Mouse (Mus musculus) monocyte, adult 2 months (primary cell): ENCODE data around the gene Serpine2.

ENCODE experiments used
- DNase-seq, 2 experiments: peaks; one replicate each; pipeline ENCODE4 v3.0.0; 2022; ENCODE audit warnings: low spot score in 2 of 2, low read depth in 1 of 2

Gene Serpine2

DNA sequence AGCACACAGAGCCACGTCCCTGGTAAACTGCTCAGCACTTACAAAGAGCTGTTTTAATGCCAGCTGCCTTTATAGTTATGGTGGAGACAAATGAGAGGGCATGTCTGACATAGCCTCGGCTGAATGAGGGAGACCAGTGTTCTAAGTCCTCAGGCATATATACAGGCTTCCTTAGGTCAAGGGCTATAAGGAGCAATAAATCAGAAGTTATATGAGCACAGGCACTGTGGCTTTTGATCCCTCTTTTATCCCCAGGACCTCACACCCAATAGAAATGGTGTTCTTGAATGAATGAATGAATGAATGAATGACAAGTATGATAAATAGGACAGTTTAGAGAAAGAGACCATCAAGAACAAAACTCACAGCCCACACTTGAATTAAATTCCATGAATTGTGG lies 102.0 kb downstream of the Serpine2 start:
- no peak for DNase-seq

DNA sequence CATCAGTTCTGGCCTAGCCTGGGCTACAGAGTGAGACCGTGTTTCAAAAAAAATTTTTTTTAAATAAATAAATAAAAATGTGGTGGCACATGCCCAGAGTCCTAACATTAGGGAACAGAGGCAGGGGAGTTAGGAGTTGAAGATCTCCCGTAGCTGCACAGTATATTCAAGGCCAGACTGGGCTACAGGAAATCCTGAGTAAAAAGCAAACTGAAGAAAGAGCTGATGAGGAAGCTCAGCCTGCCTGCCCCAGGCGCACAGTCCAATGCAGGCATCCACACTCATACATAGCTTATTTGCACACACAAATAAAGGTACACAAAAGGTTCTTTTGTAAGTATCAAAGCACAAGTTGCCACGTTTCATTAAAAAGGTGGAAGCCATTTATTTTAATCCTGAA lies 103.4 kb downstream of the Serpine2 start:
- DNase-seq, result no peak

DNA sequence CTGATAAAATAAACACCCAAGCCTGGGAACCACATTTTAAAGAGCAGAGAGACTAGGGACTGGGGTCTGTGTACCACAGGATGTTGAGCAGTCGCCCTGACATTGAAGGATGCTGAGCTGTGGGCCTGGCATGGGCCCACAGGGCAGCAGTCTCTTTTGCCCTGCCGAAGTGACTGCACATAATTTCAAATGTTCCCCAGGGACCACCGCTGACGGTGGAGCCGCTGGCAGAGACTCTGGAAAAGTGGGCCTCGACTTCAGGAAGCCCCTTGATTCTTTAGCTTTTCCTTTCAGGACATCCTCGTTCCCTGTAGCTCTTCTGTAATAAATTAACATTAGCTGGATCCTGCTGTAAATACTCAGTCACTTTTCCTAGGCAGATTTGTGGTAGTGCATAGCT lies 103.8 kb downstream of the Serpine2 start:
- DNase-seq, result no peak

DNA sequence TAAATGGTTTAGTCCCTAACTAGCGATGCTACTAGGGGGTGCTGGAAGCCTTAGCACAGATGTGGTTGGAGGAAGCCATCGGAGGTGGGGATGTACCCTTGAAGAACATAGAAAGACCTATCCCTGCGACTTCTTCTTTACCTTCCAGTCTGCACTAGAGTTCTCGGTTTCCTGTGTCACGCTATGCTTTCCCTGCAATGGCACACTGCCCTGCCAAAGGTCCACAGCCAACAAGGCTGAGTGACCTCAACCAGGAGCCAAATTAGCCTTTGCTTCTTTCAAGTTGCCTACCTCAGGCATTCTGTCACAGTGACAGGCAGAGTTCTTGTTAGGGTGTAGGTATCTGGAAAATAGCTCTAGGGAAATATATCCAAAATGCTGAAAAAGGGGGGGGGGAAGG lies 104.6 kb downstream of the Serpine2 start:
- DNase-seq, result no peak

DNA sequence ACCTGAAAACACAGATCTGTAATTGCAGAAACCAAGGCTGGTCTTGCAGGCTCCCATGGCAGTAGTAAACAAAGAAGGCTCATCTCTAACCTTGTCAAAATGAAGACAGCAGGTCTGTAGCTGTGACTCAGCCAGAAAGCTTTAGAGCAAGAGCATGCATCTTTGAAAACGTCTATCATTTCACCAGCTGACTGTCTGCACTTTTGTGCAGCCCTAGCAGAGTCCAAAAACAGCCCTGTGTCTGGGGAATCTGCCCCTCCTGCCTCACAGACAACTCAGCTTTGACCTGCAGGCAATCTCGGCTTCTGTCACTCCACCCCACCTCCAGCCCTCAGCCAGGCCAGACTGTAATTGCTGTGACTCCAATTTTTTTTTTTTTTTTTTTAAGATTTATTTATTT lies 105.6 kb downstream of the Serpine2 start:
- no peak for DNase-seq

DNA sequence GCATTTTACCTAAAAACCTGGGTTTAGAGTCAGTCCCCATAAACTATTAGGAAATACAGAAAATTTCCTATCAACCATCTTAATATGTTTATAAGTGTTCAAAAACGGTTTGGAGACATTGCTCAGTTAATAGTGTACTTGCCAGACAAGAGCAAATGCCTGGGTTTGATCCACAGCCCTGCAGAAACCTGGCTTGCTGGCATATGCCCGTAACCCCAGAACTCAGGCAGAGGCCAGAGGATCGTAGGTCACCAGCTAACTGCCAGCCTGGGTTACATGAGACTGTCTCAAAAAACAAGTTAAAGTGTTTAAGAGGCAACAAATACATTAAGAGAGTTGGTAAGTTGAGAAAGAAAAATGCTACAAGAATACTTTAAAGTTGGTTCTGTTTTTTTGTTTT lies 106.0 kb downstream of the Serpine2 start:
- no peak for DNase-seq

DNA sequence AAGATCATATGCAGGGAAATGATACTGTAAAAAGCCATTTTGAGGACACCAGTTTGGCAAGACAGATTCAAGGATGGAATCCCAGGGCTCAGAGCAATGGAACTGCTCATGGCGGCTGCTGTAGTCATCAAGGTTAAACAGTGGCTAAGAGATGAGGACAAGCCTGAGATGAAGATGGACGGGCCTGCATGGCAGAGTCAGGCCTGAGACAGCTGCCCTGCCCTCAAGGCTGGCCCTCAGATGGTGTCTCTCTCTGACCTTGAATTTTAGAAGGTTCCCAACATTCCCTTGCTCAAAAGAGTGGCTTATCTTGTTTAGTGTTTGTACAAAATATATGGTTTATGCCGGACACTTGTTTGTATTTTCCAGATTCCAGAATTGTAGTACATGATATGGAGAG lies 107.5 kb downstream of the Serpine2 start:
- no peak for DNase-seq

DNA sequence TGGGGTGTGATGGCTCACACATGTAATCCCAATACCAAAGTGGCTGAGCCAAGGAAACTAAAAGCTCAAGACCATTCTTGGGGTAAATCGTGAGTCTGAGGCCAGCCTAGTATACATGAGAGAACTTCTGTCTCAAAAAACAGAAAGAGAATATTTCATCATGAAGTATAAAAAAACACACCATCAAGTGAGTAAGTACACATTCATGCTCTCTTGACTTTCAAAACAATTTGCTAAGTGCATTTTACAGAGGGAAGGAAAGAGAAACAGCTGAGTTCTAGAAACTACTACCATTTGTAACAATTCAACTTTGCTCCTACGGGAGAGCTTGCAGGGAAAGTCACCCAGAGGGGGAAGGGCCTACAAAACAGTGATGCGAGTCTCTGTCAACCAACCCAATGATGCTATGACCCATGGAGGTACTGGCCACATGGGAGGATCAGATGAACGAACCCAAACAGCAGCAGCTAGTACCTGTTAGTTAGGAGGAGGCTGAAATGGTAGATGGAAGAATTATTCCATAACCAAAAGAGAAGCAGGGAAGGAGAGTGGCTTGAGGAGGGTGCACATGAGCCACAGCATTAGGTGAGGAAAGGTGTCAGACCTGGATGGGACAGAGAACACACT lies 108.2 kb downstream of the Serpine2 start:
- DNase-seq, result no peak

DNA sequence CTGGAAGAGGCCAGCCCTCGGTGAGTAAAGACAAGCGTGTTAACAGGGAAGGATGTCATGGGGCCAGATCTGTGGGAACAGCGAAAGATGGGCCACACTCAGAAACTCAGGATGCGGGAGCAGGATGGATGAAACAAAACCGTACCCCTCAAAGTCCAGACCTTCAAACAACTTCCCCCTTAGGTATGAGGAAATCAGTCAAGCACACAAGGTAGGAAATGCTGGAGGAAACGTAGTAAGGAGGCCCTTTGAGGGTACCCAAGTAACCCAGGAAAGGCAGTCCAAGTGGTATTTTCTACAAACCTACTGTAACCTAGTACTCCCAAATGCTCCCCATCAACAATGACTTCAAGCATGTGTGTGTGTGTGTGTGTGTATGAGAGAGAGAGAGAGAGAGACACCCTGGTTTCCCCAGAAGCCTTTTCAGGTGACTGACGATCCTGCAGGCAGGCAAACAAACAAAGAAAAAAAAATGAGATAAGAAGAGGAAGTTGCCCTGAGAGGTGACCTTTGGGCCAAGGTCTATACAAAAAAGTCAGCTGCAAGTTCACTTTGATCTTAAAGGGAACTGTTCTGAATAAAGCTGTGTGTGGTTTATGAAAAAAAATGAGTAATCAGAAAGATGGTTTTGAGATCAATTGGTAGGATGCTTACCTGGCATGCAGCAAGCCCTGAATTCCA lies 108.8 kb downstream of the Serpine2 start:
- no peak for DNase-seq

DNA sequence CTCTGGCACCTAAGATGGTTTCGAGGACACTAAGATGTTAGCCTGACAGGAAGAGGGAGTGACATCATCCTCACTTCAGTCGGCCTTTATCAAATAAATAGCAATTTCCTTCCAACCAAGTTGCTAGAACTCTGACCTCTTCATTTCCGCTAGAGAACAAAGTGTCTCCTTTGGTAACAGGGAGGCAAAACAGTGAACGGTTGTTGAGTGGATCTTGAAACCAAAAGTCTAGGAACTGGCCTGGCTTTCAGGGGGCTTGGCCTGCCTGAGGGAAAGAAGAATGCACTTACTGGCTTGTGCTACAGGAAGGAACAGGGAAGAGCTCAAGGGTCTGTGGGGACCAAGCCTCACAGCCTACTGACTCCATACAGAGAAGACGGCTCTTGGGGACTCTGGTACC lies 109.8 kb downstream of the Serpine2 start:
- DNase-seq, result no peak

DNA sequence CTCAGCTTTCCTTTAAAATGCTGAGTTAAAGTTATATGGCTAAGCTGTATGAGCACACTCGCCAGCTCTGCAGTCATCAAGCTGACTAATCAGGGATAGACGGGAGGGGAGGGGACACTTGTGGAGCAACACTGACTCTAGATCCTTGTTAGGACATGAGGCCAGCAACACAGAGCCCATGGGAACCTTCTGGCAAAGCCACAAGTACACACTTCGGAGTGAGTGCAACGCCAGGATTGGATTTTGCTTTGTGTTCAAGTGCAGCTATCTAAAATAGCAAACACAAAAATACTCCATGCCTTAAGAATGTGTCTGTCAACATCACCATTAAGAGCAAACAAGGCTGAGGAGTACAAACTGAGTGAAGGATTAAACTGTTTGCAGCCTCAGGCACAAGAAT lies 114.9 kb downstream of the Serpine2 start:
- DNase-seq, result no peak
